Mouse (Mus musculus): ENCODE measurements around the gene D6Ertd527e. TPM values are rescaled to one million over a fixed set of nuclear protein-coding genes. Genes with fewer than 3 reads are reported as not detected.

D6Ertd527e gene
- total RNA-seq, 2 experiments from 2014 or later, result 0.11 TPM; not detected in 1

DNA sequence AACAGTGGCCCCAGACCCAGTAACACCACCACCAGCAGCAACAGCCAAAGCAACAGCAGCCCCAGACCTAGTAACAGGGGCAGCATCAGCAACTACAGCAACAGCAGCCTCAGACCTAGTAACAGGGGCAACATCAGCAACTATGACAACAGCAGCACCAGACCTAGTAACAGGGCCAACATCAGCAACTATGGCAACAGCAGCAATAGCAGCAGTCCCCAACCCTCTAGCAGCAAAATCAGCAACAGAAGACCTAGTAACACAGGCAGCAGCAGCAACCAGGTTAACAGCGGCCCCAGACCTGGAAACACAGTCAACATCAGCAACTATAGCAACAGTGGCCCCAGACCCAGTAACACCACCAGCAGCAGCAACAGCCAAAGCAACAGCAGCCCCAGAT is 6.9 kb downstream of the D6Ertd527e start:
- no peak for DNase-seq

DNA sequence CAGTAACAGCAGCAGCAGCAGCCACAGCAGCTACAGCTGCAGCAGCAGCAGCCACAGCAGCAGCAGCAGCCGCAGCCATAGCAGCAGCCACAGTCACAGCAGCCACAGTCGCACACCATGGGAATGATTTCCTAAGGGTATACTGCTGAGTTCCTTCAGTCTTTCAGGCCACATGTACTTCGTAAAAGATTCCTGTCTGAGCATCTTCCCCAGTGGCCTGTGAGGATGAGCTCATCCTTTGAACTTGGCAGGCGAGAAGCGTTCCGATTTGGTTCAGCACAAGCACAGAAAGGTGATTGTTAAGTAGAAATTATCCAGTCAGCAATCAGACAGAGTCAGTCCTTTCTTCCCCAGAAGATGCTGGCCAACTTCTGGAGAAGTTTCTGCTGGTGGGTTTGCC is 7.6 kb downstream of the D6Ertd527e start:
- no peak for DNase-seq

- peak; percentile 2 for DNase-seq
Measured at GRCm38 (mm10) chr6:87115981-87116380, 11.4 kb downstream of the D6Ertd527e start.

- no peak for DNase-seq
Measured at GRCm38 (mm10) chr6:87116596-87116995, 12.1 kb downstream of the D6Ertd527e start.

DNA sequence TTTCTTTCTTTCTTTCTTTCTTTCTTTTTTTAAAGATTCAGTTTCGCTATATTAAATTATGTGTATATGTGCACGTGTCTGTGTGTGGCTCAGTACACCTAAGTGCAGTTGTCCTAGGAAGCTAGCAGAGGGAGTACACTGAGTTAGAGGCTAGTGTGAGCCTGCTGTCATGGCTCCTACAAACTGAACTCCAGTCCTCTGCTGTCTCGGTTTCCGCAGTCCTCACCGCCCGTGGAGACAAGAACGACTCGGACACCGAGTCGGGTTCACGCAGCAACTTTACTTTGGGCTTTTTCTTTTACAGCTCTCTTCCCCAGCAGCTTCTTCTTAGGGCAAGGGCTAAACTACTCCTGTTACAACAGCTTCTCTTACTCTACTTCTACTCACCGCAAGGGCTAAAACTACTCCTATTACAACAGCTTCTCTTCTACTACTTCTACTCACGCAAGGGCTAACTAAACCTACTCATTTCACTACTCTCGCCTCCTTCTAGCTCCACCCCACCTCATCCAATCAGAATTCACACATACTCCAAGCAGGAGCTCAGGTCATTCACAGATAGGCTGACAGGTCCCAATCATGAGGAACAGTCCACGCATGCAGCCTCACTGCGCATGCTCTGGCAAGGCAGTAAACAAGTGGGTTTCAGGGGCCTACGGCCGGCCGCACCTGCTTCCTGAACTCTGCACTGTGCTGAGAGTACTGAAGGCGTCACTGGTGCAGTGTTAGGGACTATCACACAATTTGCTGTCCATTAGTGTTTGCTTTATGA is 14.7 kb downstream of the D6Ertd527e start:
- no peak for DNase-seq

DNA sequence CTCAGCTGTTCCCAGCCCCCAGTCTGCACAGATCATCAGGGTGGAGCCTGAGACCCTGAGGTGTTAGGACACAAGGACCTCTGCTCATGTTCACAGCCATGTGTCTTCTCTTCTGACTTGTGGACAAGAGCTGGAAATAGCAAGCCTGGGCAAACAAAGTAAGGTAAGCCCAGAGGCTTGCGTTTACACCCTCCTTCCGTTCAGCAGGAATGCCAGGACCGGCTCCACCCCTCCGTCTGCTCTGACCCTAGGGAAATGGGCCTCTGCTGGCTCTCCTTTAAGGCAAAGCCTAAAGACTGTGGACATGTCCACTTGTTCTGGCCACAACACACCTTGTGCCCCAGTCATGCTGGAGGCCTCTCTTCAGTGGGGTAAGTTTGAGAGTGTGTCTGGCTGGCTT is 15.4 kb downstream of the D6Ertd527e start:
- DNase-seq, result no peak

DNA sequence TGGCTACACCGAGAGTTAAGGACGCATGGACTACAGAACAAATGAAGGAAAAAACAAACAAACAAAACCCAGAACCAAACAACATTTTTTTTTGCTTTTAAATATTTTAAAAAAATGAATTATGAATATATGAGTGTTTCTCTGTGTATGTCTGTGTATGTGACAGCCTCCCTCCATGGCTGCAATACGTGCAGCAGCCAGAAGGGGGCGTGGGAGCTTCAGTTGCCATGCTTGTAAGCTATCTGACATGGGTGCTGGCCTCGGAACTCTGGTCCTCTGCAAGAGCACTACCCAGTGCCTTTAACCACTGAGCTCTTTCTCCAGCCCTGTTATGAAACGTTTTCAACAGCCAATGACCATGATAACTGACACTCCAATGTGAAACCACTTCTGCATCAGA is 16.1 kb downstream of the D6Ertd527e start:
- no peak for DNase-seq

GRCm38 (mm10) chr6:87121961-87122360 is 17.4 kb downstream of the D6Ertd527e start:
- DNase-seq, result no peak

GRCm38 (mm10) chr6:87123406-87123805 is 18.9 kb downstream of the D6Ertd527e start:
- DNase-seq, result no peak

GRCm38 (mm10) chr6:87123973-87124372 is 19.4 kb downstream of the D6Ertd527e start:
- no peak for DNase-seq

GRCm38 (mm10) chr6:87127049-87127753 is 22.7 kb downstream of the D6Ertd527e start:
- DNase-seq, result no peak

DNA sequence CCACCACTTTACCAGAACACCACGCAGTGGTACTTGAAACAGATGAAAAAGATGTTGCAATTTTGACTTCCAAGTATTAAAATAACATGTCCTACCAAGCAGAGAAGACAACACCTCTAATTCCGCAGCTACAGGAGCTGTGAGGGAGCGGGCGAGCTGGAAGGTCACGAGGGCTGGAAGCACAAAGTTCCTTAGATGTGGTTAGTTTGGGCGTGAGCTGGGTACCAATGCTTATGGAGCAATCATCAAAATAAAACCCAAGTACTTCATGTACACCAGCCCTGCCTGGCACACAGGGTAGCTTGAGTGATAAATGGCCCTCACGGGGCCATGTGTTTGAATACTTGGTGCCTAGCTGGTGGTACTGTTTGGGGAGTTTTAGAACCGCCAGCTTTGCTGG is 25.3 kb downstream of the D6Ertd527e start:
- no peak for DNase-seq

- DNase-seq, result no peak
Measured at GRCm38 (mm10) chr6:87130628-87131027, 26.1 kb downstream of the D6Ertd527e start.

DNA sequence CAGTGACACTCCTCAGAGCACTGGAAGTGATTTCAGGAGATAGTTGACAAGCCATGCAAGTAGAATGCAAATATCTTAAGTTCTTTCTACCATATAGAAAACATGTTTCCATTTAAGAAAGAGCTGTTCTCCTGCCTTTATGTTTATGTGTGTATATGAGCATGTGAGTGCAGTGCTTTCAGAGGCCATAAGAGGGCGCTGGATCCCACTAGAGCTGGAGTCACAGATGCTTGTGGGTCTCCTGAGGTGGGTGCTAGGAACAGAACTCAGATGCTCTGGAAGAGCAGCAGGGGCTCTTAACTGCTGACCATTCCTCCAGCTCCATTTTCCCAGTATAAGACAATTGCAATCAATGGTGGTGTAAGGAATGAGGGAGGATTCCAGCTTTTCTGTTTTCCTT is 26.5 kb downstream of the D6Ertd527e start:
- no peak for DNase-seq

DNA sequence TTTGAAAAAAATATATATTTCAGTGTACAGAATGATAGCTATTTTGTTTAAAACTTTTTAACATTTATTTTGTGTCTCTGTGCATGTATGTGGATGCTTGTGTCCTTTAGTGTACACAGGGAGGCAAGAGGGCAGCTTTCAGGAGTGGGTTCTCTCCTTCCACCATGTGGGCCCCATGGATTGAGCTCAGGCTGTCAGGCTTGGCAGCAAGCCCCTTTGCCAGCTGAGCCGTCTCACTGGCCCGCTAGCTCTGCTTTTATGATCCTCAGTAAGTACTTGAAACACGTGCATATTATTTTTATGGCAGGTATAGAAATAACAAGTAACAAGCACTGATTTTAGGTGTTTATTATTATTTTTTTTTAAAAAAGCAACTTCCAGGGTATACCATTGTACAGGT is 29.0 kb downstream of the D6Ertd527e start:
- DNase-seq, result no peak

DNA sequence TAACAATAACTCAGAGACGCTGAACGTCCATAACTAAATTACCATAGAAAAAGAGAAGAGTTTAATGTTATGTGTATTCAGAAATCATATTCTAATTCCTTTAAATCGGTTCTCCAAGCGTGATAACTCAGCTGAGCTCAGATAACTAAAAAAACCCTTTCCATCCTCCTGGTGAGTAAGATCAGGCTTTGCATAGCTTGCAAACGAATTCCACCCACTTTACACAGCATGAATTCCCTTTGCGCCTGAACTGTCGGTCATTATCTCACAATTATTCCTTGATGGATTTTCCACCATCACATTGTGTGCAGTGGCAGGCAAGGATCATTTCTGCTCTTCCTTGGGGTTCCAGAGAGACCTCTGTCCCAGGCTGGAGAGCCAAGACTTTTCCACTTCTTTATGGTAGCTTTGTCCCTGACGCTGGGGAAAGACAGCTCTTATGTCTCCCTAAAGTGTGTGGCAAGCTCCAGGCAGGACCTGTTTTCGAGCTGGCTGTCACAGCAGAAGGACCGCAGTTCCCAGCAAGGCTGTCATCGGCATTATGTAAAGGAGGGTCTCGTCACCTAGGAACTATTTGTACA is 29.5 kb downstream of the D6Ertd527e start:
- DNase-seq, result no peak

GRCm38 (mm10) chr6:87138479-87138878 is 33.9 kb downstream of the D6Ertd527e start:
- no peak for DNase-seq

- no peak for DNase-seq
Measured at GRCm38 (mm10) chr6:87139796-87140553, 35.4 kb downstream of the D6Ertd527e start.

- DNase-seq, result no peak
Measured at GRCm38 (mm10) chr6:87142239-87142638, 37.7 kb downstream of the D6Ertd527e start.

GRCm38 (mm10) chr6:87143594-87143993 is 39.0 kb downstream of the D6Ertd527e start:
- no peak for DNase-seq

DNA sequence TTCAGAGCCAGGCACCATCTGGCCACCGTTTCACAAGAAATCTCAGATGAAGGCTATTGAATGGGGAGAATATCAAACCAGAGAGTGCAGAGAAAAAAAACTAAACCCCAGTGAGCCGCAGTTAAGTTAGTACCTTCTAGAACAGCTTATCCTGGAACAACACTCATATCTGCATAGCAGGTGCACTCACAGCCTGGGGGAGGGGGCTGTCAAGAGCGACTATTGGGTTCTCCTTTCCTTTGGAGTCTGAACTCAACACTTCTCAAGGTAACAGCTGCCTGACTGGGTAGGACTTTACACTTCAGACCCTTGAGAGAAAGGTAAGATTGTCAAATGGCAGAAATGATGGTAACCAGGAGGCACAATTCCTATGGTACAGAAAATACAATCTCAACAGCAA is 43.4 kb downstream of the D6Ertd527e start:
- no peak for DNase-seq

GRCm38 (mm10) chr6:87150471-87150870 is 45.9 kb downstream of the D6Ertd527e start:
- no peak for DNase-seq

GRCm38 (mm10) chr6:87151427-87151826 is 46.9 kb downstream of the D6Ertd527e start:
- DNase-seq, result no peak
